Mouse (Mus musculus) liver, adult (tissue): Measurements from ENCODE around the gene Tcf12.

ENCODE experiments used
- GATA4 ChIP-seq: IDR thresholded peaks from 2 replicates; pipeline ENCODE4 v1.6.1; 2014; ENCODE audit warnings: mild to moderate bottlenecking, low read length; ENCODE audit not compliant: insufficient replicate concordance

The Tcf12 gene

GRCm38 (mm10) chr9:71906522-71906921, 205.1 kb downstream of the Tcf12 start:
- no peak for TF ChIP-seq GATA4

DNA sequence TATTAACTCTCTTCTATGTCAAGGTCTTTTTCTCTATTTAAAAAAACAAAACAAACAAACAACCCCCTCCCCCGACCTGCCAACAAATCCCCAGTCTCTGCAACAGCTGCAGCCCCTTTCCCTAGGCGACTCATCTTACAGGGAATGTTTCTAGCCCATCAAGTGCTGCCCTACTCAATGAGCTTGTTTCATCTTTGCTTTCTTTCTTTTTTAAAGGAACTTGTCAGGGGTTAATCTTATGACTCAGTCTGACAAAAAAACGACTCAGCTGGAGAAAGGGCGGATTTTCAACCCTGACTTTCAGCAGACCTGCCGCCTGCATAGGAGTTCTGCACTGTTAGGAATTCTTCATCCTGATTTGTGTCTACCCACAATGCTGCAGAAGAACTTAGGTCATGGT, 212.8 kb downstream of the Tcf12 start:
- TF ChIP-seq GATA4: no peak

DNA sequence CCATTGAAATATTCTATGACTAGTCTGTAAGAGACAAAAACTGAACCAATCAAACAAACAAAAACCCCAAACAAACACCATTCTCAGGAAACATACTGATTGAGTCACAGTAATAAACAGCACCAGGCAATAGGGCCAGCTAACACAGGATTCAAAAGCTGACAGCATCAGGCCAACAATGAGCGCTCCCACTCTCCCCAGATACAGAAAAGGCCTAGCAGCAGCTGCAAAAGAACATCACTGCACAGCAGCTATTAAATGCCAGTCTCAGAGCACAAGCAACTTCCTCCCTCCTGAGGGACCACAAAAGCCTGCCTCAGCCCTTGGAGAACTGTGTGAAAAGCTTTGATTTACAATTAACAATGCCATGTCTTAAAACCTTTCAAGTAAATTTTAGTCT, 214.3 kb downstream of the Tcf12 start:
- no peak for TF ChIP-seq GATA4

DNA sequence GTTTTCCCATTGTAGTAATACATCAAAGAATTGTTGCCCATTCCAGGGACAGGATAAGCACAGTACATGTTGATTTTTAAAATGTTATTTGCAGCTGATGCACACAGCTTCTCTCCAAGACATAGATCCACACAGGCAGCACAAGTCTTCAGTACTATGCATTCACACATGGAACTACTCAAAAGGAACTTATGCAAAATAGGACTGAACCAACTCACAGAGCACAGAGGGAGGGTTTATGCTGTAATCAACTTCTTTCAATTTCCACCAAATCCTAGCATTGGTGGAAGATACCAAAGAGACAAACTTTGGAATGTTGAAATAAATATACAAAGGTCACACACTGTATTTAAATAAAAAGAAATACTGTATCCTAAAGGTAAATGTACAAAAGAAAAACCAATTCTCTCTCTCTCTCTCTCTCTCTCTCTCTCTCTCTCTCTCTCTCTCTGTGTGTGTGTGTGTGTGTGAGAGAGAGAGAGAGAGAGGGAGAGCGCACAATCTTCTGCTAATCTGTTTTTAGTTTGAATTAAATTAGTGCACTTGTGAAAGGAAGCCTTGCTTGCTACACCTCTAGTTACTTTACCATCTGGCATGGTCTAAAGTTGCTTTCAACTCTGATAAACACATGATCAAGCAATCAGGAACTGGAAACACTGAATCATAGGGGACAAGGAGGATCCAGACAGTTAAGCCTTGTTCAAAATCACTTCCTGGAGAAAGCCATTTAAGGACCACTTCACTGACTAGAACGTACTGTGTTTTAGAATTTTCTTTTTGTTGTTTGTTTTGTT, 215.5 kb downstream of the Tcf12 start:
- TF ChIP-seq GATA4: no peak

GRCm38 (mm10) chr9:71895291-71895690, 216.4 kb downstream of the Tcf12 start:
- no peak for TF ChIP-seq GATA4

DNA sequence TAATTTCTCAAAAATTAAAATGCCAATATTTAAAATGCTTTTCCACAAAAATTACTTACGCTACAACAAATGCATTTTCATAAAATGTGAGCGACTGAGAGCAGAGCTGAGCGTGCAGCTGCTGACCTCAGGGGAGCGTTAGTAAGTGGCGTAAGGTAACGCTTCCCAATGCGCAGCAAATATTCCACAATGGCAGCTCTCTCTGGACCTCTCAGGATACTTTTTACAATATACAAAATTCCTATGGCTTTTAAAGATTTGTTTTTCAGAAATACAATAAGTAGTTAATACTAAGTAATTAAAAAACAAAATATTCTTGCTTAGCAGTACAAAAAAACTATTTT, 216.8 kb downstream of the Tcf12 start:
- no peak for TF ChIP-seq GATA4

DNA sequence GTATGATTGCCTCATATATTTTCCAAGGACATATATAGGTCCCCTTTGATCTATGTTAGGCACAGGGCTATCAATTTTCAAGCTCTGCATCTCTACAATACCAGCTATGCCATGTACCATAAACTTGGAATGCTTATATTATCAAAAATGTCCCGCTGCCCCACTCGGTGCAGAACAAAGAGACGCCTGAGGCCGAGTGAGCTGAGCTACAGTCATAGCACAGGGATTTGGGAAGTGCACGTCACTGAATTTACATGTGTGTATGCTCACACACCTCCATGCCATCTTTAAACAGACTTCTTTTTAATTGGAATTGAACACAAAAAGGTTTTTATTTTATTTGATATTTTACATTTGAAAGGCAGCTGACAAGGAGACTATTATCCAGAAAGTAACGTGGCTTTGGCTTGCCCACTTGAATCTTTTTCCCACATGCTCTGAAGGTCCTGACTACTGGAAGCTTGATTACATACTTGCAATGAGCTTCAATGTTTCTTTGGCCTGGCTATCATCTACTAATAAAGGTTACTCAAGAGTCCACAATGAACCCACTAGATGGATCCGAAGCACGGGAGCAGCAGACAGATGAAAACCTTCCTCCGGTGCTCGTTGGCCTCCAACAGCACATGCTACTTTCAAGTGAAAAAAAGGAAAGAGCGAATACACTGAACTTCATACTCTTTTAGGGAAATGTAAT, 217.3 kb downstream of the Tcf12 start:
- TF ChIP-seq GATA4: no peak

DNA sequence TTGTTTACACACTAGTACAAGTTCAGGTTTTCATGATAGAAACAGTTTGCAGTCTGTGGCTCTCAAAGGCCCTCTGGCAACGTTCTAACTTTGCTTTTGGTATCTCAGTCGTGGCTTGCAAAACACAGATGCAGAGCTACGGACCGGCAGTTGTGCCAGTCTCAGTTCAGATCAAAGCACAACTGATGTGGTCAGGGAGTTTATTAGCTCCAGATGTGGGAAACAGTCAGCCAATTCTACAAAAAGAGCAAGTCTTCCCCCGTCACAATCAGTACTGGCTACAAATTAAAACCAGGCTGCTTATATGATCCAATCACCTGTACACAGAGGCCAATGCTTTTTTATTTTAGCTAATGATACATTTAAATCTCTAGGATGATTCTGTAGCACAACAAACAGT, 223.2 kb downstream of the Tcf12 start:
- no peak for TF ChIP-seq GATA4

DNA sequence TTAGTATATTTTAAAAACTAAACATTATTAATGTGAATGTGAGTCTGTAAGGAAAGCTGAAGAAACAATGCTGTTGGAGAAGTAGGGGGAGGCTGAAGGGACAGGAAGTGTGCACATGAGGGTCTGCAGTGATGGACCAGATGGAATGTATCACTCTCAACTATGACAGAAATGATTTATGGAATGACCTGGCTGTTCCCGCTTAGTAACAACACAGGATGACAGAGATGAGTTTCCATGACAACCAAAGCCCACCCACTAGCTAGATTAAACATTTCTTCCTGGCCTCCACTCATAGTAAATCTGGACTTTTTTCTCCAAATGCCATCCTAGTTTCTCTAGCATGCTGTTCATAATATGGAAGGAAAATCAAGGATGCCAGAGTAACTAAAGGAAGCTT, 231.0 kb downstream of the Tcf12 start:
- no peak for TF ChIP-seq GATA4

GRCm38 (mm10) chr9:71879972-71880371, 231.7 kb downstream of the Tcf12 start:
- no peak for TF ChIP-seq GATA4

DNA sequence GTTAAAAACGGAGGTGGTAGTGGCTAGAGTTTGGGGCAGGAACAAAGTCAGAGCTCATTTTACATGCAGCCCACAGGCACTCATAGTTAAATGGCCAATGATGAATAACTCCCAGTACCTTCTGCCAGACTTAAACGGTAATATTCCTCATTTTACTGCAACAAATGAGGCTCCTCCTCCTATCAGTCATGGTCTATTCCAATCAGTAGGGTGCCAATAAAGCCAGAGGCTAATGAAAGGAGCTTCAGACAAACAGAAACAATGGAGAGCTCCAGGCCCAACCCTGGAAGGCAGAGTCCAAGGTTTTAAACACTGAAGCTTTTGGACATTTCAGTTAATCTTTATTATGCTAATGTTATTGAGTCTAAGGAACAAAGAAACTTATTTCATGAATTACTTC, 232.3 kb downstream of the Tcf12 start:
- TF ChIP-seq GATA4: no peak

DNA sequence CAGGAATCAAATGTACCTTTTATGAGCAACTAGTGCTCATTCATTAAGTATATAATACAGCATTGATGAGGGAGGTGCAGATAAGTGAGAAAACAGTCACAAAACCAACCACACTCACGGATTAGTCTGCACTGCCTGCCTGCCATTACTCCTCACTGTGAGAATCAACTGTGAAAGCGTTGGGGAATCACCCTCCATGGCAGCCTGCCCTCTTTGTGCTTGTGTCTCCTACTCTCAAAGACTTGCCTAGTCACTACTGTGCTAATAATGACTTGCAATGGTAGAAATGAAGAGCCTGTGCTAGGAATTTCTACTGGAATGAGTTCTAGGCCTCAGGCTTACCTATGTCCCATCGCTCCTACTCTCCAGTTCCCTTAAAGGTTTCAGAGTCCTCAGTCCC, 233.8 kb downstream of the Tcf12 start:
- no peak for TF ChIP-seq GATA4

DNA sequence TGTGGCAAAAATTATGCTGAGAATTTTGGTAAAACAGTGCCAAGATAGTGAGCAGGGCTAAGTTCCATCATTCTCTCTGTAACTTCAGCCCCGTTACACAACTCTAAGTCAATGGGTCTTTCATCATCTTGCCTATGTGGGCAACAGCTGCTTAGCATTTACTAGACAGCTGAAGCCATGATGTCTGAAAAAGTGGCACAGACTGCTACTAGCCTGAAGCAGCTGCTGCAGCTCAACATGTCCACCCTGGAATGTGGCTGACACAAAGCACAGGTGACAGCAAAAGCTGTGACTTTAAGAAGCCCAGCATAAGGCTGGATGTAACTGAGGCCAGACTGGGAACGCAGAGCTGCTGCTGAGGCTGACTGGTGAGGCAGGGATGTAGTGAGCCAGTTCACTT, 236.9 kb downstream of the Tcf12 start:
- TF ChIP-seq GATA4: no peak

- TF ChIP-seq GATA4: peak; percentile 30; the same call in 1 of the 2 replicates
Observed at GRCm38 (mm10) chr9:71874035-71874572, 237.6 kb downstream of the Tcf12 start.

GRCm38 (mm10) chr9:71863338-71863737, 248.3 kb downstream of the Tcf12 start:
- TF ChIP-seq GATA4: no peak

DNA sequence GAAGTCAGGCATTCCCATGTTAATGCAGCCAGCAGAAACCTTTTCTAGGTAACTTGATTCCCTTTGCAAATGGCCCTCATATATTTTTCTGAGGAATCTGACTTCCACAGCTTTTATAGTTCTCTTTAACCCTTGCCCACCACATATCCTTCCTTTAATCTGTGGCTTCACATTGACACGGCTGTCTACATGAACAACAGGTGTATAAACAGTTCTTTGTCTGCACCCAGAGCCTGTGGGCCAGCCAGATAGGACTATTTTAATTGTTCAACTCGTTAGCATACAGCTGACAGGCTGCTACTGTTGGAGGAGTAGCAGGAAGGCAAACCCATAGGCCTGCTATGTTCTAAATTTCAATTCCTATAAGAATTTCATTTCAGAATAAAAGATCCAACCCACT, 250.0 kb downstream of the Tcf12 start:
- TF ChIP-seq GATA4: no peak
